Mouse (Mus musculus) bone marrow, adult 2 months (tissue): Measurements from ENCODE around the gene Col25a1.

Experiments used
- CTCF ChIP-seq: fragments of 200-500 bp; IDR thresholded peaks from 2 replicates; pipeline ENCODE4 v1.5.1; 2011; ENCODE audit warnings: low read length, control low read depth; ENCODE audit not compliant: control insufficient read depth, insufficient read depth
- POLR2A ChIP-seq: fragments of 200-500 bp; IDR thresholded peaks from 2 replicates; pipeline ENCODE4 v1.6.1; 2011; ENCODE audit warnings: low read depth, mild to moderate bottlenecking, control low read depth, low read length, borderline replicate concordance; ENCODE audit not compliant: control insufficient read depth

DNA sequence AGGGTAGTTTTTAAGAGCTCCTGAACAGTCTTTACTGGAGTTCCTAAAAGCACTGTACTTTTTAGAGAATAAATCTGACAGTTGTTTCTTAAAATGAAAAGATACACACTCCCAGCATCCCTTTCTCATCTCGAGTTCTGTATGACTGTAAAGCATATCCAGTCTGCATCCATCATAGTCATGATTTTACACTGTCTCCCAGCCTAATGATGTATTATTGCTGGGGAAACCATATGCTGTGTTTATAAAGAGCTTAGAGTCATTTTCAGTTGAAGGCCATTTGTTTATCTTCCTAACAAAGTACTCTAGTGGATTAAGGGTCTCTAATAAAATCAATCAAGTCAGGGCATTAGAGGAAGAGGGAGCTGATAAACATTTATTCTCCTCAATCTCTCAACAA lies 425.0 kb downstream of the Col25a1 start:
- TF ChIP-seq POLR2A (no peak), CTCF (no peak)
